In the genomic region with DNA sequence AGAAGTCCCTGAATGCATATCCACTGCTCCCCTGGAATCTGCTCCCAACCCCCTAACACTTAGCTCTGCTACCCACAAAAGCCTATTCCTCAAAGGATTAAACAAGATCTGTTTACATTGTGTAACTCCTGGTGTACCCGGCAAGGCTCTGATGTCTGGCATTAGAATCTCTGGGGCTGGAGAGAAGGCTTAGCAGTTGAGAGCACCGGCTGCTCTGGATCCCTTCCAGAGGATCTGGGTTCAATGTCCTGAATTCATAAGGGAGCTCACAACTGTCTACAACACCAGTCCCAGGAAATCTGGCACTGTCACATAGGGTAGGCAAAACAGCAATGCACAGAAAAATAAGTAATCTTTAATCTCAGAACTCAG, we compare ENCODE assay signal across 12 mouse cellular contexts. TPM values are rescaled to one million over a fixed set of nuclear protein-coding genes. Genes with fewer than 3 reads are reported as not detected.
"Had no signal": no experiment of that assay in that cellular context is flagged by ENCODE, and none has a peak within 500 bp of the region (broad histone marks: within the 10 kb centered on the region; RNA-seq: fewer than 3 reads in every experiment).

No protein-coding gene starts in this region.

- H3K4me2 ChIP-seq: hindbrain, embryonic 14.5 days; limb, embryonic 13.5 days; midbrain, embryonic 13.5 days had no signal

- DNase-seq: left cerebral cortex, postnatal 4 days; lung, adult 2 months; lung, postnatal 36 days; right cerebral cortex, postnatal 14 days; thymus, postnatal 36 days had no signal

- H3K9me3 ChIP-seq: limb, embryonic 13.5 days; midbrain, embryonic 13.5 days had no signal

- H3K27me3 ChIP-seq: limb, embryonic 13.5 days; midbrain, embryonic 13.5 days had no signal

- H3K27ac ChIP-seq: hindbrain, embryonic 14.5 days; limb, embryonic 13.5 days; midbrain, embryonic 13.5 days had no signal

- H3K9ac ChIP-seq: hindbrain, embryonic 14.5 days; limb, embryonic 13.5 days; midbrain, embryonic 13.5 days had no signal

- ATAC-seq: lung, postnatal 0 days; midbrain, embryonic 13.5 days had no signal

- H3K4me3 ChIP-seq: limb, embryonic 13.5 days; midbrain, embryonic 13.5 days had no signal

RNA-seq across cellular contexts. Expression of a gene that starts 15.7 kb away (rescaled TPM):
- polyA plus RNA-seq: limb, embryonic 13.5 days; midbrain, embryonic 13.5 days; midbrain, postnatal 0 days; neural tube, embryonic 14.5 days had no signal

RNA-seq across cellular contexts. Expression of a gene that starts 23.6 kb away (rescaled TPM):
- polyA plus RNA-seq: hindbrain, embryonic 14.5 days; large intestine, adult 2 months; limb, embryonic 13.5 days; neural tube, embryonic 14.5 days had no signal
